Mouse (Mus musculus) spleen, postnatal 14 days (tissue): Measurements from ENCODE around the gene C1qbp.

ENCODE experiments used
- DNase-seq, 2 experiments: peaks; one replicate each; pipeline ENCODE4 v3.0.0; 2021 to 2022; ENCODE audit warnings: low spot score in 2 of 2

C1qbp gene

DNA sequence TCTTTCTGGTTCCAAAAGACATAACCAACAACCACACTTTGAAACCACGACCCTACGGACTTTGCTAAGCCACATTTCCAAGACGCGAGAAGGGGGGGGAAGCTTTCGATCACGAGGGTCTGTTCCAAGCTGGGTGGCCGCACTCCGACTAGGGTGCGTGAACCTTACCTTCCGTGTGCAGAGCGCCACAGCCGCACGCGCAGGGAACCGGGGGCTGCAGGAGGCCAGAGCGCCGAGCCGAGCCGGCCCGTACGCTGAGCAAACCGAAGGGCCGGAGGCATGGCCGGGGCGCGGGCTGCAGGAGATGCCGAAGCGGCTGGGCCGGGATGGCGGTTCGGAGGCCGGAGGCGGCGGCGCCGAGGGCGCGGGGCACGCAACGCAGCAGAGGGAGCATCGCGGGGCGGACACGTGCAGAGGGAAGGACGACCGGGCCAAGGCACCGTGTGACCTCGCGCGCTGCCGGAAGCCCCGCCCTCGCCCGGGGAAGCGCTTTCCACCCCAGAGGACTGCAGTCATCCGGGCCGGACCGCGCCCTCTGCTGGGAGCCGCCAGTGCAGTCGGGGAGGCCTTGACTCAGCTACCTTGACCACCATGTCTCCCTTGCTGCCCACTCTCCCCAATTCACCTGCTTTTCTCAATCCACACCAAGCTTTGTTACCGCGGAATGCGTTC, at the start of gene C1qbp:
TSS of gene C1qbp (minus strand) at position 470 of the 672 bp plus-strand sequence.
- peak; percentile 88 to 95 for DNase-seq

DNA sequence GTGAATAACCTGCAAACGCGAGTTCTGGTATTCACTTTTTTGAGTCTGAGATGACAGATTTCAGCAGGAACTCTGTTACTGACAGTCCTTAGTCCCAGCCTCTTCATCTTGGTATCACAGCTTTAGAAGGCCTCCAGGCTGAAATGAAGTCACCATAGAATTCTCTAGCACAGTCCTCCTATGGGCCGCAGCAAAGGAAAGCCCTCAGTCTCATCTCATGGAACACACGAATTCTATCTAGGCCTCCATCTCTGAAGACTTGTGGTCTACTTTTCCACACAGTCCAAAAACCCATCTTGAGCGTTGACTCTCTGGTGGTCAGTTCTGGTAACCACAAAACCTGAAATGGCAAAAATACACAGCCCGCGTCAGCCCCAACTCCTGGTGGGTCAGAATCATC, 49.2 kb upstream of the C1qbp start:
- DNase-seq, result no peak

DNA sequence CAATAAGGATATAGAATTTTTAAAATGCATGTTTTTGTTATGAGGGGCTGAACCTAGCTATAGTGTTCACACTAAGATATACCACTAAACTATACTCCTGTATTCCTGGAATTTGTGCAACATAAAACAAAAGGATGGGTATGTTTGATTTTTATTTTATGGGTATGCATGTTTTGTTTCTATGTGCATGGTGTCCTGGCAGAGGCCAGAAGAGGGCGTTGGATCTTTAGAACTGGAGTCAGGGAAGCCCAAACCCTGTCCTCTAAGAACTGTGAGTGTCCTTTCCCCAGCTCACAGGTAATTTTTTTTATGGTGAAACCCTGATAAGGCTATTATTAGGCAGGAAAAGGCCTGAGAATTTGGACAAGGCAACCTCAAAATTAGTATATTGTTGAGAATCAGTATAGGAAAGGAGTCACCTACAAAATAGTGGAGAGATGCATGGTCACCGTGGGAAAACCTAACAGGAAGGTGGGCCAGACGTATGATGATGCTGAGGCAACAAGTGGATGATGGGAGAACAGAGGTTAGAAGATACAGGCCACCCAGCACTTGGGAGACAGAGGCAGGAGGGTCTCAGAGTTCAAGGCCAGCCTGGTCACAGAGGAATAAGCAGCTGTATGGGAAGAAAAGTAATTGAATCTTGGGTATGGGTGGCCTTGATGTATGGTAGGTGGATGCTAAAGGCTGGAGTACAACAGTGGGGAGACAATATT, 46.7 kb upstream of the C1qbp start:
- no peak for DNase-seq

DNA sequence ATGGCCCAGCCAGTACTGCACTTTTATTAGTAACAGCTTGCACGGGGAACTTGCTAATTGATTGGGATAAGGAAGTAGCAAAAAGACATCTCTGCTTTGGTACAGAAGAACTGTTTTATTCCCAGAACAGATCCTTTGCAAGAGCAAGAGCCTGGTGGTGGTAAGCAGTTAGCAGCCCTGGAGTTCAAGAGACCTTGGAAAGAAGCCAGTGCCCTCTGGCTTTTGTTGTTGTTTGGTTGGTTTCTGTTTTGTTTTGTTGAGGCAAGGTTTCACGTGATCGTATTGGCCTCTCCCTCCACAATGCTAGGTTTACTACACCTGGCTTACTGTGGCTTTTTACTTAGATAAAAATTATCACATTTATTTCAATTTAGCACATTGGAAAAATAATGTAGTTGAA, 45.5 kb upstream of the C1qbp start:
- no peak for DNase-seq

DNA sequence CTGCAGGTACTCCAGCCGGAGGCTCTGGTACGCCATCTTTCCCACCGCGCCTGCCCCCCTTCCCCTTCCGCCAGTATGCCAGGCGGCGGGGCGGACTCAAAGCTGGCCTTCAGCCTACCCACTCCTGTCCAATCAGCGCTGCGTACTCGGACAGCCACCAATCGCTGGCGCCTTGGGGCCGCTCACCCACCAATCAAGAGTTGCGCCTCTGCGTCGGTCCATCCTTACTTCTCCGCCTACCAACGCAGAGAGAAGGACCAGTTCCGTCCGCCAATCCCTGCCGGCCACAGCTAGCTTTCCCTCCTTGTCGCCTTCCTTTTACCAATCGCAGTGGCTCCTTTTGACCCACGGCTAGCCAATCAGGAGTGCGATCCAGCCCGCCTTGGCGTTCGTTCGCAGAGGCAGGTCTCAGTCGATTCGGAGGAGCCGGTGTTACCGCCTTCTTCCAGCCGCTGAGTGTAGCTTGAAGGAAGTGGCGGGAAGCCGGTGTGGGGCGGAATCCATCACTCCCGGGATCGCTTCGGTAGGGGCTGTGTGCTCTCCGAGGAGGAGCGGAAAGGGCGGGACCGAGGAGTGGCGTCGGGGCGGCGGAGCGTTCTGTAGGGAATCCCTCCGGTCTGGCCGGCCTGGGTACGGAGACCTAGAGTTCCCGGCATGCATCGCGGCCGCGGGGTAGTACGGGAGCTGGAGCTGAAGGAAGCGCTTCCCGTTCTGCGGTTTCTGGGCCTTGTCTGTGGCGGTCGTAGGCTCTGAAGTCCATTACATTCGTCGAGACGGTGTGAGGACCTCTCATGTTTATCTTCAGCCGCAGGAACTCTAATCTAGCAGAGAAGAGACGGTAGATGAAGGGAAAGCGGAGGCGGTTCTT, 36.6 kb upstream of the C1qbp start, which contains the start of the genes Mis12 and Derl2:
TSS of gene Mis12 (plus strand) at position 411 of the 868 bp plus-strand sequence.
TSS of gene Derl2 (minus strand) at position 641 of the 868 bp plus-strand sequence.
- DNase-seq, result peak; percentile 93 to 94

DNA sequence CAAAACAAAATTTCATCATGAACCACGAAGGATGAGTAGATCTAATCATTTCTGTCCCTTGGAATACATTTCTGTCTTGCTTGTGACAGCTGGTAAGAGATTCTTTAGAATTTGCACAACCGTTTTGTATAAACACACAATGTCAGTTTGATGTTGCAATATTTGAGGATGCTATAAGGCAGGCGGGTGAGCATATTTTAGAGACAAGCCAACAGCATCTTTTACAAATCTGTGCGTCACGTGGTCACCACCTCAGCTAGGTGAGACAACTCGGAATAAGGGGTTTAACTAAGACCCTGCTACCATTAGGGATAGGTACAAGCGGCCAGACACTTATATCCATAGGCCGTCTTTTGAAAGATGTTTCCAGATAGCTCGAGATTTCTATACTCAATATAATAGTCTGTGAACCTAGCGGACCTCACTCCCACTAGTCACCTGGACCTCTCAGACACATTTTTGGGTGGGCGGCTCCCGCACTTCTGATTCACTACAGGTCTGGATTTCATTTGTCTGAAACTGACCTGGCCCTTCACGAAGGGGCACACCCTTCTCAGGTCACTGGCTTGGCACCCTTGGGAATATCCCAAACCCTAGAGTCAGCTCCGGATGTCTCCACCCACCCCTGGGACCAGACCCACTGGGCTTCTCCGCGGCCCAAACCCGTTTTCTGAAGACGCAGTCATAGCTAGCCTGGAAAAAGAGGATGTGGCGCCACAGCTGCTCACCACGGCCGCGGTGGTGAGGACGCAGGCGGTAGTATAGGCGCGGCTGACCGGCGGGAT, 35.8 kb upstream of the C1qbp start:
- DNase-seq, result no peak

DNA sequence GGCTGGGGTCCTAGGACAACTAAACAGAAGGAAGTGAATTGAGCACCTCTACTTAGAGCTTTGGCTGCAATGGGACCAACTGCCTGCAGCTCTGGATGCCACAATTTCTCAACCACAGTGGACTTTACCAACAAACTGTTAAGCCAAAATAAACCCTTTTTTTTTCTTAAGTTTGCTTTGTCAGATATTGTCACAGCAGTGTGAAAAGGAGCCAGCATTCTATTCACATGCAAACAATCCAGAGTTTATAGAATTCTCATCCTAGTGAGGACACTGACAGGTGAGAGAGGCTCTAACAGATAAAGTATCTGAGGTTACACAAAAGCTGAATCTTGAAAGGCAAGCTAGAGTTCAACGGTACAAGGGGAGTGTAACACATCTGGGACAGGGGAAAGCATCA, 34.2 kb upstream of the C1qbp start:
- no peak for DNase-seq

DNA sequence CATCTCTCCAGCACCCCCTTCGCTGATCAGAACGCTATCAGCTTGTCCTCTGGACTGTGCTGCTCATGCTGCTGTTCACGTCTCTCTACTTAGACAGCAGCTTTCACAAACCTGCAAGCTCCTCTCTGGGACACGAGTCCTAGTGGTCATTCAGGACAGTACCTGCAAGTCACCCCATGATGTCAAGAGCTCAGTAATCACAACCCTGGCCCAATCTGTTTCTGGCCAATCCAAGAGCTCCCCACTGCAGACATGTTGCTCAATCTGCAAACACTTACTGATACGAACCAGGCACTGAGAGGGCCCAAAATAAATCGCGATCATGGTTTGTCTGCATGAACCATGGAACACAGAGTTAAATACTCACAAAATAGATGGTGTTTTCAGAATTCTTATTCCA, 29.9 kb upstream of the C1qbp start:
- DNase-seq, result no peak

DNA sequence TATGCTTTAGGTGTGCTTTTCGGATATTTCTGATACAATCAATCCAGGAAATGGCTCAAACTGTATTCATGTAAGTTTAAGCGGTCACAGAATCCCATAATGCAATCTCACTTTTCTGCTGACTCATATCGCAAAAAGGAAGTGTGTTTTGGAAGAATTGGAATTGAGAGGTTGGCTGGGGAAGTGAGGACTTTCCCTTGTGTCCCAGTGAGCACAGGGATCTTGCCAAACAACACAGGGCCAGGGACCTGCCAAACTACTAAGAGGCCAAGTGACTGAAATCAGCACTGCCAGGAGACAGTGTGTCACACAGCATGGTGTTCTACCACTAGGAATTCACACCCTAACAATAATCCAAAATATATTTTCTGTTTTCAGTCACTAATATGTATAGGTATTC, 25.5 kb upstream of the C1qbp start:
- DNase-seq, result no peak

DNA sequence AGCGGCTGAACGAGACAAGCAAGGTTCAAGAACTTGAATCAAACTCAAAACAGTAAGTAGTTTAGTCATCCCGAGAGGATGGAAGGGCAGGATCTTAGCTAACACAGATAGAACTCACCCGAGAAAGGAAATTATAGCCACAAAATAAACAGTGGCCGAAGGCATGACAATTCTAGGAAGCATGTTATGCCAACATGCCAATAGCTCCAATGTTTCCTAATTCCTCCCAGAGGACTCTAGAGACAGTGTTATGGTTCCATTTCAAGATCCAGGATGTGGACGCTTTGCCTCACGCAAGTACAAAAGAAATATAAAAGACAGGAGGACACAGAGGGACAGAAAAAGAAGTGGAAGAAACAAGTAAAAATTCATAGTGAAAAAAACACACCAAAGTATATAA, 25.0 kb upstream of the C1qbp start:
- DNase-seq, result no peak

DNA sequence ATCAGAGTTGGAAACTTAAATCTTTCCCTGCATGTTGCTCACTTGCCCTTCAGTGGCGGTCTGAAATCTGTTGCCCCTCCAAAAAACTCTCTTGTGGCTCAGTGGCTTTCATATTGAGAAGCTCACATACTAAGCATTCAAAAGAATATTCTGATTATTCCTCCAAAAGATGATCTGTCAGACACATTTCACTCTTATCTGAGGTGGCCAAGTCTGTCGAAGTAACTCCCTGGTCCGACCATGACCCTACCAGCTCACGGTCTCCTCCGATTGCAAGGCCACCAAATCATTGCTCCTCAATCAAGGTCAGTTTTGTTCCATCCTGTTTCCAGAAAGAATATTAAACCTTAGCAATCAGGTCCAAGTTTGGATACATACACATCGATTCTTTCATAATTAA, 24.2 kb upstream of the C1qbp start:
- DNase-seq, result no peak

DNA sequence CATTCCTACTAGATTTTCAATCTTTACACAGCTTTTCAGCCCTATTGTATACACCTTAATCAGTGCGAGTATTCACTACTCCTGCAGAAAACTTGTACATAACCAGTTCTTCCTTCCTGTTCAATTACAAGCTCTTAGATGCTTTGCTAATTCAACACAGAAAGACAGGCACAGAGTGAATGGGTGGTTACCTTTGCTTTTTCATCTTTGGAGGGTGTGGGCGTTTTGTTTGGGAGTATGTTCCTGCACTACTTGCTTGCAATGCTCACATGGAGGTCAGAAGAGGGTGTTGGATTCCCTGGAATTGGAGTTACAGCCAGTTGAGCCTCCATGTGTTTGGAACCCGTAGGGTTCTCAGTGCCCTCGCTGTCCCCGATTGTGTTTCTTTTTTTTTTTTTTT, 22.2 kb upstream of the C1qbp start:
- DNase-seq, result no peak

DNA sequence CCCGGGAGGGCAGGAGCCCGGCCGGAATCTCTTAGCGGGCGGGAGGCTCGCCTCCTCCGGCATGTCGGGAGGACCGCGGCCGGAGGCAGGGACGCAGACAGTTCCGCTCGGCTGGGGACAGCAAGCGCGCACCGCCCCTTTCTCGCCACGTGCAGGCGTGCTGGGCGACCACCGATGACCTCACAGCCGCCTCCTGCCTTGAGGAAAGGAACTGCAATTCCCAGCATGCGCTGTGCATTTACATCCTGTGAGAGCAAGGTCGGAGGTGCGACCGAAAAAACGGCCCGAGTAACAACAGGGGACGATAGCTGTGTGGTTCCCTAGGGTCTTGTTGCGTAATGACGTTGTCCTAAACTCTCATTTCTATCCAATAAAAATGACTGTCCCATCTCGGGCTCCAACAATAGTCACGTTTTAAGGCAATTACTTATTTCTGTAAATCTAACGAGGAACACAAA, 21.5 kb upstream of the C1qbp start, which contains the start of gene Dhx33:
TSS of gene Dhx33 (minus strand) at position 122 of the 458 bp plus-strand sequence.
- DNase-seq, result peak; percentile 88 to 91

DNA sequence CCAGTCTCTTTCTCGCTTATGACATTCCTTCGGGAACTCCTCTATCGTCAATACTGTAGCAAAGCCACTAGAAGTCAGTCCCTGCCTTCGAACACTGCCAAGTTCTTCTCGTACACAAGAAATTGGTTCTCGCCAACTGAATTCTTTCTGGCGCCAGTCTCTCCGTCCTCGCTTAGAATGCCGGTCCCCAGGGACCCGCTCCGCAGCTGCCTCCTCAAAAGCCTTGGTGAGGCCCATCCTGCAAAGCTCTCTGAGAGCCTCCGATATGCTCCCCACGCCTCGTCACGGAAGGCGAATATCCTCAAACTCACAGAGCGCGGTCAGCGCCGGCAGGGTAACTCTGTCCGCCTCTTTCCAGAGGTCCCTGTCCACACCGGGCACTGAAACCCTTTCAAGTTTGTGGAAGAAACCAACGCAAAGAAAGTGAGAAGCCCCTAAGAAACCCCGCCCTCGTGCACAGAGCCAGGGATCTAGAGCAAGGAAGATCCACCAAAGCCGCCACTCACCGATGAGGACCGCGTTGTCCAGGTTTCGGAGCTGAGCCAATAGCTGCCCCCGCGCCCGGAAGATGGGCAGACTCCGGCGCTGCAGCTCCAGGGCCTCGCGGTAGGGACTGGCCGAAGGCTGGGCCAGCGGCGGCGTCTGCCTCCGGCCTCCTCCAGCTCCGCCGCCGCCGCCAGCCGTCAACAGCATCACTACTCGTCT, 20.9 kb upstream of the C1qbp start:
- DNase-seq, result no peak

DNA sequence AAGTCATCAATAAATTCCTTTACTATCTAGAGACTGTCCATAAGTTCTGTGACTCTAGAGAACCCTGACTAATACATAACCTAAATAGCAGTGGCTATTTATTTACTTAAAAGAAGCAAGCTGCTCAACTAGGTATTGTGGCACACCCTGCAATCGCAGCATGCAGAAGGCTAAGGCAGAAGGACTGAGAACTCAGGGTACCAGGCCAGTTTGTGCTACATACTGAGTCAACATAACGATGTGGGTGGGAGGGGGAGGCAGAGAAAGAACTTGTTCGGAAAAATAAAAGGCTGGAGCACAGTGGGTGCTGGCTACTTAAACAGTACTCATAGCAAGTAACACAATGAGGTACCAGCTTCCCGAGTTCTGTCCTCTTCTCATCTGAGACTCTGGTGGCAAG, 18.3 kb upstream of the C1qbp start:
- DNase-seq, result no peak

DNA sequence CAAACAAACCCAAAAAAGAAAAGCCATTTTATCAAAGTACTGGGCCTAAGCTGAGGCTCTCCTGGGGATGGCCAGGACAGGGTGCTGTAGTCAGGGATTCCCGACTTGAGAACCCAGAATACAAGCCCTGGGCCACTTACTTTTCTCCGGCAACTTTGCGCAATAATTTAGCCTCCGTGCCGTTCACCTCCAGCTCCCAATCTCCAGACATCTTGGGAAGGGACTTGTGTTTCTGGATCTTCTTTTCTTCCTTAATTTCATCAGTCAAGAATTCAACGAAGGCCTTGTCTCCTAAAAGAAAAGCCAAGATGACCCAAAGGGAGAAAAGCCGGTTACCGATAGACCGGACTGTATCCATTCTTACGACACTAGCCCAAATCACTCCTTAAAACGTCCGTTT, 796 bp downstream of the C1qbp start:
- DNase-seq, result no peak

DNA sequence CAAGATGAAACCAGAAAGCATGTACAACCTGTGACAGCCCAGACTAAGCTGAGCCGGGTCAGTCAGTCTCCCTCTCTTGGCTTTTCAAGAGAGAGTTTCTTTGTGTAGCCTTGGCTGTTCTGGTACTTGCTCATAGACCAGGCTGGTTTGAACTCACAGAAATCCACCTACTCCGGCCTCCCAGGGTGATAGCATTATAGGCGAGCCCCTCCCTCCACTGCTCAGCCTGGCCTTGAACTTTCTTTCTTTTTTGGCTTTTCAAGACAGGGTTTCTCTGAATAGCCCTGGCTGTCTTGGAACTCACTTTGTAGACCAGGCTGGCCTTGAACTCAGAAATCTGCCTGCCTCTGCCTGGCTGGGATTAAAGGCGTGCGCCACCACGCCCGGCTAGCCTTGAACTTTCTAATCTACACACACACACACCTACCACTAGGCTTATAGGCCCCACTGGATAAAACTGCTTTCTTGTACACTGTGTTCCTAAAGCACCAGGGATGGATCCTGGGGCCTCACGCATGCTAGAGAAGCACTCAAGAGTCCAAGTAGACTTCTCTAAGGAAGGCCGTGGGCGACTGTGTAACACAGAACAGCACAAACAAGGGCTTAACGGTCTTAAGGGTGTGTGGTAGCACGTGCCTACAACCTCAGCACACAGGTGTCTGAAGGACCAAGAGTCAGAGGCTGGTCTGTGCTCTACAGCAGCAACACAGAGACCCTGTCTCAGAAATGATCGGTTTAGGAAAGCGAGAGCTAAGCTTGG, 1.9 kb downstream of the C1qbp start:
- DNase-seq, result no peak

DNA sequence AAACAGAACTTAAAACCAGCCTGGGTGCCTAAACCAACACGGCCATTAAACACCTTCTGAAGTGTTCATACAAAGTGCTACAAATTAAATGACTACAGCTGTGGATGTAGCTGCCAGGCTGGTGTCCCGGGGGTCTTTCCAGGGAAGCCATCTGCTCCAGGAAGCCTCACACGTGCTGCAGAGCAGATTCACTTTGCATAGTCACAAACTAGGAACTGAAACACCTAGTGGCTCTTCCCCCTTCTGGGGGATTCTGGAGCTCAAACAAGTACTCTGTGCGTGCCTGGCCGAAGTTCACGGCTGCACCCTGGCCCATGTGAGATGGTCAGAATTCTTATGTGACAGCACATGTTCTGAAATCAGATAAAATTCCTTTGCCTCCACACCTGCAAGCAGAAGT, 2.6 kb downstream of the C1qbp start:
- DNase-seq, result no peak

DNA sequence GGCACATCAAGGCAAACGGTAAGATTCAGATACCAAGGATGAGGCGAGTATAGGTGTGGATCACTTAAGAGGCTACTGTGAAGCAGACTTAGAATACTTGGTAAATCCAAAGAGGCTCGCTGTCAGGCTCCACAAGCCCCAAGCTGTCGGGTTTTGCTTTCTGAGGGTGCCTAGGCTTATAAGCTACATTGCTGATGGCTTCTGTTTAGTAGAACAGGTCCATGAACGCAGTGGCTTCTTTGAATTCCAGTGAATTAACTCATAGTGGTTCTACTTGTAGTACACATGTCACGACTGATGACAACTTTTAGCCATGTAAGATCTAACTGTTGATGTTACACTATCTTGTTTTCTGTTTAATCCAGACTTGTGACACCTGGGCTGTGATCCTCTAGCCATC, 5.5 kb downstream of the C1qbp start:
- DNase-seq, result no peak

DNA sequence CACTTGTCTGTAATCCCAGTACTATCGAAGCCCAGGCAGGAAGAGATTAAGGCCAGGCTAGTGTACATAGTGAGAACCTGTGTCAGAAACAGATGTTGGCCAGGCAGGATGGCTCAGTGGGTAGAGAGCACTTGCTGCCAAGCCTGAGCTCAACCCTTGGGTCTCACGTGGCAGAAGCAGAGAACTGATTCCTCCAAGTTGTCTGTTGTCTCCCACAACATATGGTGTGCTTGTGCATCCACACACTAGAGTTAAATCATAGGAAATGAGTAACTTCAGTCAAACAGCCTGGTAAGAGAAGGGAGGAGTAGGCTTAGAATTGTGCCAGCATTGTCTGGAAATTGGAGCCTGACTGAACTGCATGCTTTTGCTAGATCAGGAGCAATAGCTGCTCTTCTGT, 7.6 kb downstream of the C1qbp start:
- DNase-seq, result no peak
